Mouse (Mus musculus) liver, embryonic 16.5 days (tissue): ENCODE measurements around the gene Fam169b. TPM values are rescaled to one million over a fixed set of nuclear protein-coding genes. Genes with fewer than 3 reads are reported as not detected.
"Not testable (repeated sequence)": the region's sequence is repeated elsewhere in the genome, so short reads cannot be mapped to it uniquely, and the experiment has no call there.

Experiments used
- ATAC-seq: fragments of 200-750 bp; cut with Nextera tagmentation; 2 replicates; pipeline ENCODE4 v1.8.0; 2017; ENCODE audit warnings: low read depth, mild to moderate bottlenecking, moderate number of reproducible peaks, moderate library complexity
- H3K27ac ChIP-seq: fragments of 300-500 bp; sonication (generic); 2 replicates; pipeline ENCODE4 v1.5.1; 2014; ENCODE audit warnings: mild to moderate bottlenecking, low read length
- H3K27me3 ChIP-seq: fragments of 300-500 bp; sonication (generic); 2 replicates; pipeline ENCODE4 v1.6.1; 2014; ENCODE audit warnings: low read depth, low read length, mixed read lengths; ENCODE audit not compliant: control insufficient read depth, insufficient read depth
- H3K36me3 ChIP-seq: fragments of 300-500 bp; sonication (generic); 2 replicates; pipeline ENCODE4 v1.6.1; 2014; ENCODE audit warnings: mild to moderate bottlenecking; ENCODE audit not compliant: control insufficient read depth, insufficient read depth
- H3K4me1 ChIP-seq: fragments of 300-500 bp; sonication (generic); 2 replicates; pipeline ENCODE4 v1.6.1; 2014; ENCODE audit warnings: low read depth, low read length, mixed read lengths; ENCODE audit not compliant: control insufficient read depth
- H3K4me2 ChIP-seq: fragments of 300-500 bp; sonication (generic); 2 replicates; pipeline ENCODE4 v1.6.1; 2014; ENCODE audit warnings: low read depth, low read length, mixed read lengths
- H3K4me3 ChIP-seq: fragments of 300-500 bp; sonication (generic); 2 replicates; pipeline ENCODE4 v1.5.1; 2014; ENCODE audit warnings: low read depth, mild to moderate bottlenecking, low read length
- H3K9ac ChIP-seq: fragments of 300-500 bp; sonication (generic); 2 replicates; pipeline ENCODE4 v1.6.1; 2014; ENCODE audit warnings: low read depth, low read length
- H3K9me3 ChIP-seq: fragments of 300-500 bp; sonication (generic); replicated peaks from 2 replicates; pipeline ENCODE4 v1.6.1; 2016; ENCODE audit warnings: low read length; ENCODE audit not compliant: control insufficient read depth
- WGBS: fragments of 180-500 bp; shearing (Covaris S2); extraction: QIAGEN DNeasy Blood & Tissue Kit; methylation state at CpG from one replicate; pipeline ENCODE4 v1.1.7; 2014; ENCODE audit not compliant: insufficient replicate concordance; 5-methylcytosine and 5-hydroxymethylcytosine counted together
- polyA plus RNA-seq: library from polyadenylated mRNA; unstranded; fragments of >200 nt; fragmentation: Nextera tagmentation; extraction: Ambion mirVana; gene quantifications from 2 replicates; pipeline ENCODE4 v1.2.1, GENCODE M21; 2015

Gene Fam169b
- polyA plus RNA-seq, 1 experiment from 2014 or later, result 0.54 TPM

GRCm38 (mm10) chr7:68272607-68273006 is 1.0 kb upstream of the Fam169b start:
- peak; percentile 71 for ATAC-seq
- H3K27ac ChIP-seq, result no peak overlapping the region

GRCm38 (mm10) chr7:68274218-68274617 is 579 bp downstream of the Fam169b start:
- Histone ChIP-seq H3K36me3 (no peaks in the 10 kb centered on the region), H3K4me1 (peaks cover 3% of the 10 kb centered on the region), H3K4me2 (no peak overlapping the region), H3K9ac (no peak overlapping the region), H3K4me3 (no peak overlapping the region), H3K9me3 (no peaks in the 10 kb centered on the region), H3K27ac (no peak overlapping the region), H3K27me3 (no peaks in the 10 kb centered on the region)
- no peak for ATAC-seq
- WGBS, result 59% methylated on average over 2 of the region's 2 CpGs

More at GRCm38 (mm10) chr7:68272607-68273006, 1.0 kb upstream of the Fam169b start:
- H3K9ac ChIP-seq, result no peak overlapping the region
- peaks cover 3% of the 10 kb centered on the region for H3K4me1 ChIP-seq
- no peak overlapping the region for H3K4me3 ChIP-seq
- no peak overlapping the region for H3K4me2 ChIP-seq
- H3K9me3 ChIP-seq, result no peaks in the 10 kb centered on the region
- H3K36me3 ChIP-seq, result no peaks in the 10 kb centered on the region
- no peaks in the 10 kb centered on the region for H3K27me3 ChIP-seq
- 70% methylated on average over 10 of the region's 10 CpGs for WGBS

GRCm38 (mm10) chr7:68274951-68275350 is 1.3 kb downstream of the Fam169b start:
- Histone ChIP-seq H3K27me3 (no peaks in the 10 kb centered on the region), H3K4me1 (peaks cover 3% of the 10 kb centered on the region), H3K27ac (no peak overlapping the region), H3K9me3 (no peaks in the 10 kb centered on the region), H3K4me3 (no peak overlapping the region), H3K9ac (no peak overlapping the region), H3K4me2 (no peak overlapping the region), H3K36me3 (no peaks in the 10 kb centered on the region)
- no peak for ATAC-seq
- WGBS, result 61% methylated on average over 9 of the region's 9 CpGs

- not testable (repeated sequence) for H3K4me1 ChIP-seq, H3K9ac ChIP-seq, ATAC-seq, H3K27me3 ChIP-seq, H3K36me3 ChIP-seq, H3K9me3 ChIP-seq, H3K27ac ChIP-seq
- WGBS, result 36% methylated on average over 9 of the region's 9 CpGs
- H3K4me2 ChIP-seq, result peak overlapping the region; percentile 47
- H3K4me3 ChIP-seq, result peak overlapping the region; percentile 53
Measured at GRCm38 (mm10) chr7:68275445-68275837, 1.8 kb downstream of the Fam169b start.

- Histone ChIP-seq H3K9ac (peak overlapping the region; percentile 47; the same call in 1 of the 2 replicates), H3K4me1 (peaks cover 3% of the 10 kb centered on the region), H3K9me3 (no peaks in the 10 kb centered on the region), H3K27me3 (no peaks in the 10 kb centered on the region), H3K4me3 (peak overlapping the region; percentile 53), H3K4me2 (peak overlapping the region; percentile 47), H3K36me3 (no peaks in the 10 kb centered on the region), H3K27ac (no peak overlapping the region)
- ATAC-seq, result peak; percentile 39
- 11% methylated on average over 36 of the region's 36 CpGs for WGBS
Measured at GRCm38 (mm10) chr7:68275838-68276731, 2.4 kb downstream of the Fam169b start.

- no peak overlapping the region for H3K9ac ChIP-seq
- peaks cover 3% of the 10 kb centered on the region for H3K4me1 ChIP-seq
- H3K27me3 ChIP-seq, result no peaks in the 10 kb centered on the region
- 44% methylated on average over 11 of the region's 11 CpGs for WGBS
- no peaks in the 10 kb centered on the region for H3K9me3 ChIP-seq
- H3K4me3 ChIP-seq, result no peak overlapping the region
- no peak overlapping the region for H3K4me2 ChIP-seq
- no peak overlapping the region for H3K27ac ChIP-seq
- no peaks in the 10 kb centered on the region for H3K36me3 ChIP-seq
- no peak for ATAC-seq
Measured at GRCm38 (mm10) chr7:68277054-68277896, 3.6 kb downstream of the Fam169b start.

- Histone ChIP-seq H3K9me3 (no peaks in the 10 kb centered on the region), H3K27me3 (no peaks in the 10 kb centered on the region), H3K36me3 (no peaks in the 10 kb centered on the region), H3K9ac (no peak overlapping the region), H3K4me2 (no peak overlapping the region), H3K4me1 (peaks cover 3% of the 10 kb centered on the region), H3K4me3 (no peak overlapping the region), H3K27ac (no peak overlapping the region)
- no peak for ATAC-seq
- 65% methylated on average over 4 of the region's 4 CpGs for WGBS
Measured at GRCm38 (mm10) chr7:68277897-68278270, 4.2 kb downstream of the Fam169b start.

GRCm38 (mm10) chr7:68278385-68278784 is 4.7 kb downstream of the Fam169b start:
- no peaks in the 10 kb centered on the region for H3K36me3 ChIP-seq
- WGBS, result 78% methylated on average over 6 of the region's 6 CpGs
- no peak overlapping the region for H3K4me3 ChIP-seq
- H3K4me2 ChIP-seq, result no peak overlapping the region
- H3K27me3 ChIP-seq, result no peaks in the 10 kb centered on the region
- no peaks in the 10 kb centered on the region for H3K9me3 ChIP-seq
- no peak overlapping the region for H3K9ac ChIP-seq
- ATAC-seq, result no peak
- H3K4me1 ChIP-seq, result peaks cover 3% of the 10 kb centered on the region
- no peak overlapping the region for H3K27ac ChIP-seq

GRCm38 (mm10) chr7:68278908-68279307 is 5.3 kb downstream of the Fam169b start:
- Histone ChIP-seq H3K4me3 (no peak overlapping the region), H3K9me3 (no peaks in the 10 kb centered on the region), H3K4me1 (peaks cover 3% of the 10 kb centered on the region), H3K27me3 (no peaks in the 10 kb centered on the region), H3K27ac (no peak overlapping the region), H3K4me2 (no peak overlapping the region), H3K9ac (no peak overlapping the region), H3K36me3 (no peaks in the 10 kb centered on the region)
- no peak for ATAC-seq
- 52% methylated on average over 6 of the region's 6 CpGs for WGBS
